In genomic region chr3:27635776-27636175, GRCm38 (mm10) we compare ENCODE assay signal across 26 mouse cellular contexts.
DNase-seq lines count a peak whose midpoint lies in the region; ATAC-seq lines count a peak whose summit lies in the region.
"Had no signal": no experiment of that assay in that cellular context is flagged by ENCODE, and none has a peak within 500 bp of the region (broad histone marks: within the 10 kb centered on the region; RNA-seq: fewer than 3 reads in every experiment).

No protein-coding gene starts in this region.

- ATAC-seq in heart, embryonic 12.5 days (ENCODE audit: insufficient number of reproducible peaks, low FRiP score): no peak
- no peak for ATAC-seq in midbrain, embryonic 14.5 days (ENCODE audit: low FRiP score, low TSS enrichment)
- no peak for ATAC-seq in midbrain, embryonic 15.5 days (replicated peaks)
- ATAC-seq: forebrain, embryonic 16.5 days had no signal

- no peak overlapping the region for H3K27ac ChIP-seq in heart, embryonic 12.5 days (ENCODE audit: poor library complexity, severe bottlenecking)
- no peak overlapping the region for H3K27ac ChIP-seq in midbrain, embryonic 14.5 days (replicated peaks; ENCODE audit: low read depth, low read length)
- no peak overlapping the region for H3K27ac ChIP-seq in midbrain, embryonic 15.5 days
- H3K27ac ChIP-seq: forebrain, embryonic 10.5 days; kidney, embryonic 15.5 days; left cerebral cortex, adult 2 months; limb, embryonic 10.5 days; liver, embryonic 15.5 days; lung, embryonic 15.5 days; neural tube, embryonic 12.5 days; stomach, embryonic 15.5 days had no signal

- 18% methylated on average over 3 of the region's 3 CpGs for WGBS in heart, embryonic 12.5 days
- 15% methylated on average over 3 of the region's 3 CpGs for WGBS in midbrain, embryonic 14.5 days
- 24% methylated on average over 3 of the region's 3 CpGs for WGBS in midbrain, embryonic 15.5 days

- no peak overlapping the region for H3K4me3 ChIP-seq in heart, embryonic 12.5 days
- H3K4me3 ChIP-seq in midbrain, embryonic 14.5 days (replicated peaks; ENCODE audit: low read depth, low read length): no peak overlapping the region
- H3K4me3 ChIP-seq in midbrain, embryonic 15.5 days: no peak overlapping the region
- H3K4me3 ChIP-seq: forebrain, embryonic 10.5 days; kidney, embryonic 15.5 days; left cerebral cortex, adult 2 months; limb, embryonic 10.5 days; liver, embryonic 15.5 days; lung, embryonic 15.5 days; megakaryocyte, embryonic 14.5 days; neural tube, embryonic 12.5 days; stomach, embryonic 15.5 days had no signal

- no peak overlapping the region for H3K4me2 ChIP-seq in heart, embryonic 12.5 days
- no peak overlapping the region for H3K4me2 ChIP-seq in midbrain, embryonic 14.5 days (ENCODE audit: low read length)
- no peak overlapping the region for H3K4me2 ChIP-seq in midbrain, embryonic 15.5 days
- H3K4me2 ChIP-seq: kidney, embryonic 15.5 days; liver, embryonic 15.5 days; lung, embryonic 15.5 days; neural tube, embryonic 12.5 days; stomach, embryonic 15.5 days had no signal

- H3K36me3 ChIP-seq in heart, embryonic 12.5 days: peaks cover 6% of the 10 kb centered on the region
- no peaks in the 10 kb centered on the region for H3K36me3 ChIP-seq in midbrain, embryonic 14.5 days (ENCODE audit: control insufficient read depth, insufficient read depth, low read length)
- no peaks in the 10 kb centered on the region for H3K36me3 ChIP-seq in midbrain, embryonic 15.5 days (replicated peaks)
- H3K36me3 ChIP-seq: liver, embryonic 15.5 days; lung, embryonic 15.5 days; neural tube, embryonic 12.5 days had no signal

- H3K9ac ChIP-seq in heart, embryonic 12.5 days: 0 out of 2 replicates have a peak overlapping the region, but pooled peaks have one; percentile 3
- no peak overlapping the region for H3K9ac ChIP-seq in midbrain, embryonic 14.5 days (replicated peaks; ENCODE audit: low read length)
- H3K9ac ChIP-seq in midbrain, embryonic 15.5 days: no peak overlapping the region
- H3K9ac ChIP-seq: kidney, embryonic 15.5 days; liver, embryonic 15.5 days; lung, embryonic 15.5 days; neural tube, embryonic 12.5 days; stomach, embryonic 15.5 days had no signal

- intact Hi-C loops in gastrocnemius, postnatal 36 days (cut with DNase I): no loop called here

- H3K4me1 ChIP-seq in heart, embryonic 12.5 days (replicated peaks): peaks cover 72% of the 10 kb centered on the region
- no peaks in the 10 kb centered on the region for H3K4me1 ChIP-seq in midbrain, embryonic 14.5 days (ENCODE audit: control insufficient read depth, insufficient read depth, low read length)
- peaks cover 4% of the 10 kb centered on the region; the same call in 1 of the 2 replicates for H3K4me1 ChIP-seq in midbrain, embryonic 15.5 days
- H3K4me1 ChIP-seq: megakaryocyte, embryonic 14.5 days; neural tube, embryonic 12.5 days; stomach, embryonic 15.5 days had no signal

- H3K27me3 ChIP-seq in heart, embryonic 12.5 days (replicated peaks): no peaks in the 10 kb centered on the region
- H3K27me3 ChIP-seq in midbrain, embryonic 14.5 days (ENCODE audit: control insufficient read depth, insufficient read depth, low read length): no peaks in the 10 kb centered on the region
- H3K27me3 ChIP-seq in midbrain, embryonic 15.5 days (replicated peaks): no peaks in the 10 kb centered on the region
- H3K27me3 ChIP-seq: kidney, embryonic 15.5 days; liver, embryonic 15.5 days; lung, embryonic 15.5 days; megakaryocyte, embryonic 14.5 days; neural tube, embryonic 12.5 days; stomach, embryonic 15.5 days had no signal

- H3K9me3 ChIP-seq in heart, embryonic 12.5 days (replicated peaks): no peaks in the 10 kb centered on the region
- H3K9me3 ChIP-seq in midbrain, embryonic 14.5 days (ENCODE audit: control insufficient read depth, low read length): no peaks in the 10 kb centered on the region
- no peaks in the 10 kb centered on the region for H3K9me3 ChIP-seq in midbrain, embryonic 15.5 days
- H3K9me3 ChIP-seq: forebrain, embryonic 10.5 days; kidney, embryonic 15.5 days; limb, embryonic 10.5 days; liver, embryonic 15.5 days; lung, embryonic 15.5 days; neural tube, embryonic 12.5 days; stomach, embryonic 15.5 days had no signal

- no peak for DNase-seq in heart, adult 18-20 months
- peak; percentile 39 for DNase-seq in midbrain, embryonic 14.5 days
- DNase-seq in embryo, embryonic 9.5 days (ENCODE audit: extremely low spot score): peak; percentile 24
- DNase-seq in layer of hippocampus, postnatal 25 days (ENCODE audit: extremely low spot score in 1 of 2, low spot score in 1 of 2): no peak
- no peak for DNase-seq in gastrocnemius, postnatal 36 days
- DNase-seq: cerebellum, adult 18-20 months; cerebellum, postnatal 25 days; gastrocnemius, postnatal 10 days; heart, adult 11 months; kidney, adult 11 months; kidney, postnatal 36 days; layer of hippocampus, adult 9-11 months; liver; lung, postnatal 36 days had no signal

Comparison
In these comparisons a context has a peak if more than half of its experiments do, and no peak if none do; other contexts are left out.
1. DNase-seq: peak in midbrain, embryonic 14.5 days (single experiment) and embryo, embryonic 9.5 days (single experiment); none in heart, adult 18-20 months (0 of 2), layer of hippocampus, postnatal 25 days (0 of 2) and gastrocnemius, postnatal 36 days (0 of 2).